Mouse (Mus musculus) right cerebral cortex, postnatal 4 days (tissue): Measurements from ENCODE around the gene Acot4.
"Not testable (repeated sequence)": the region's sequence is repeated elsewhere in the genome, so short reads cannot be mapped to it uniquely, and the experiment has no call there.

ENCODE experiments used
- DNase-seq: peaks from one replicate; pipeline ENCODE4 v3.0.0-alpha.2; 2022

Acot4 gene

GRCm38 (mm10) chr12:84038241-84038640 lies at the start of gene Acot4:
Gene Acot4, plus strand, starts transcription at chr12:84038379.
- DNase-seq: peak; percentile 11

GRCm38 (mm10) chr12:83988483-83988882 lies 49.7 kb upstream of the Acot4 start:
- no peak for DNase-seq

- DNase-seq: no peak
Measured at GRCm38 (mm10) chr12:83989378-83989777, 48.8 kb upstream of the Acot4 start.

- no peak for DNase-seq
Measured at GRCm38 (mm10) chr12:83997221-83997620, 41.0 kb upstream of the Acot4 start.

- DNase-seq: no peak
Measured at GRCm38 (mm10) chr12:83998341-83999107, 39.7 kb upstream of the Acot4 start.

- peak; percentile 17 for DNase-seq
Measured at GRCm38 (mm10) chr12:83999237-83999636, 38.9 kb upstream of the Acot4 start.

GRCm38 (mm10) chr12:84000418-84000817 lies 37.8 kb upstream of the Acot4 start:
- no peak for DNase-seq

- DNase-seq: no peak
Measured at GRCm38 (mm10) chr12:84003866-84004265, 34.3 kb upstream of the Acot4 start.

- DNase-seq: no peak
Measured at GRCm38 (mm10) chr12:84008251-84008650, 29.9 kb upstream of the Acot4 start.

GRCm38 (mm10) chr12:84008729-84009128 lies 29.4 kb upstream of the Acot4 start:
- no peak for DNase-seq

GRCm38 (mm10) chr12:84009171-84009965 lies 28.8 kb upstream of the Acot4 start, which contains the start of gene Acot1:
Gene Acot1, plus strand, starts transcription at chr12:84009490.
- peak; percentile 60 for DNase-seq

- DNase-seq: no peak
Measured at GRCm38 (mm10) chr12:84010201-84010600, 28.0 kb upstream of the Acot4 start.

GRCm38 (mm10) chr12:84011251-84012040 lies 26.7 kb upstream of the Acot4 start:
- peak; percentile 73 for DNase-seq

GRCm38 (mm10) chr12:84013130-84013529 lies 25.0 kb upstream of the Acot4 start:
- DNase-seq: no peak

GRCm38 (mm10) chr12:84013701-84014100 lies 24.5 kb upstream of the Acot4 start:
- DNase-seq: no peak

GRCm38 (mm10) chr12:84020528-84020927 lies 17.7 kb upstream of the Acot4 start:
- DNase-seq: not testable (repeated sequence)

- not testable (repeated sequence) for DNase-seq
Measured at GRCm38 (mm10) chr12:84022266-84022665, 15.9 kb upstream of the Acot4 start.

GRCm38 (mm10) chr12:84023052-84023745 lies 15.0 kb upstream of the Acot4 start:
- no peak for DNase-seq

GRCm38 (mm10) chr12:84025888-84026287 lies 12.3 kb upstream of the Acot4 start:
- no peak for DNase-seq

- DNase-seq: not testable (repeated sequence)
Measured at GRCm38 (mm10) chr12:84028328-84028727, 9.9 kb upstream of the Acot4 start.

GRCm38 (mm10) chr12:84029043-84029442 lies 9.1 kb upstream of the Acot4 start:
- not testable (repeated sequence) for DNase-seq

- peak; percentile 60 for DNase-seq
Measured at GRCm38 (mm10) chr12:84030659-84031332, 7.4 kb upstream of the Acot4 start.
